Mouse (Mus musculus): ENCODE data around the gene Zfp804b. TPM values are rescaled to one million over a fixed set of nuclear protein-coding genes. Genes with fewer than 3 reads are reported as not detected.
A peak's percentile ranks its signal among the peaks of the same experiment; 100 is the strongest.
"Not testable (repeated sequence)": the region's sequence is repeated elsewhere in the genome, so short reads cannot be mapped to it uniquely, and the experiment has no call there.

The Zfp804b gene
- total RNA-seq (2021), result 1 to 10 TPM; 2.2 to 3.0 TPM

DNA sequence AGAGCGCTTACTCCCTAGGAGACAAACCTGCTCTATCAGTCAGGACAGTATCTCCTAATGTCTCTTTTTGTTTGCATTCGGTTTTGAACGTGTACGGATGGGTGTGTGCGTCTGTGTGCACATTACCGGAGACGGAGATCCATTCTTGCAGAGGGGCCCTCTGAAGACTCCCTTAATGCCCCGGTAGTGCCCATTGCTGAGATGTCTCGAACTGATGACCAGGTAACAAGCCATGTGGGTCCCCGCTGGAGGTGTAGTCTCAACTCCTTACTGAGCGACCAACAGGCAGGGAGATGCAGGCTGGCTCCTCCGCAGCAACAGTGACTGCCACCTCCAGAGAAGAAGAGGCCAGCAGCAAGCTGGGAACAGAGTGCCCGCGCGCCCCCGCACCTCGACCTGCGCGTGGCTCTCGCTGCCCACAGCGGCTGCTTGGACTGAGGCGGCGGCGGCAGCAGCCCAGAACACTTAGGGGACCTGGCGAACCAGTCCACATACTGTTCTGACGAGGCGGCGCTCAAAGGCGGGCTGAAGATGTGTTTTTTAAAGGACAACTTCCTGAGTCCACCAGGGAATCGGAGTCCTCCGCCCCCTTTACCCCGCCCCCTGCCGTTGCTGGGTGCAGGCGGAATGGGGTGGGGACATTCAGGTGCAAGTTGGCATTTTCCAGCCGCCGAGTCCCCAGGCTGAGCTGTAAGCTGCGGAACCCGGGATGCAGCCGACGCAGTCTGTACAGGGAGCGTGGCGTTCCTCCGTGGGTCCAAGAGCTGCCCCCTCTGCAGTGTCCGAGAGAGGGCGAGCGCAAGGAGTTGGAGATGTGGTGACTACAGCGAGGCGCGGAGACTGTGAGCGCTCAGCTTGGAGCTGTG lies at the start of gene Zfp804b:
TSS of gene Zfp804b (minus strand) at position 612 of the 866 bp plus-strand sequence.
- peak; percentile 48 to 51 for DNase-seq (ENCODE audit: low spot score in 2 of 2)
- intact Hi-C loops (cut with DNase I), result no loop called here

DNA sequence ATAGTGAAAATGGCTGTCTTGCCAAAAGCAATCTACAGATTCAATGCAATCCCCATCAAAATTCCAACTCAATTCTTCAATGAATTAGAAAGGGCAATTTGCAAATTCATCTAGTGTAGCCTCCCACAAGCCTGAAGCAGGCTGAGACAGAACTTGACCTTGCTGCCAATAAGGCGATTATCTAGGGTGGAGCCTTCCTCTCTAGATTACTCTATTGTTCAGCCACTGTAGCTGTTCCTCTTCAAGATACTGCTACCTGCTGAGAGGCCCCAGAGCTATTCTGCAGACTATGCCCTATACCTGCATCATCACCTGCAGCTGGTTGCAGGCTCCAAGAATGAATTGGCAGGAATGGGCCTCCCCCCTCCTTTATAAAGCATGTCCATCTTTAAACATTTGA lies 20.1 kb upstream of the Zfp804b start:
- intact Hi-C loops (cut with DNase I); DNase-seq (ENCODE audit: low spot score in 2 of 2): not testable (repeated sequence)

GRCm38 (mm10) chr5:7345011-7345389 lies 444 bp upstream of the Zfp804b start:
- no peak for DNase-seq (ENCODE audit: low spot score in 2 of 2)

DNA sequence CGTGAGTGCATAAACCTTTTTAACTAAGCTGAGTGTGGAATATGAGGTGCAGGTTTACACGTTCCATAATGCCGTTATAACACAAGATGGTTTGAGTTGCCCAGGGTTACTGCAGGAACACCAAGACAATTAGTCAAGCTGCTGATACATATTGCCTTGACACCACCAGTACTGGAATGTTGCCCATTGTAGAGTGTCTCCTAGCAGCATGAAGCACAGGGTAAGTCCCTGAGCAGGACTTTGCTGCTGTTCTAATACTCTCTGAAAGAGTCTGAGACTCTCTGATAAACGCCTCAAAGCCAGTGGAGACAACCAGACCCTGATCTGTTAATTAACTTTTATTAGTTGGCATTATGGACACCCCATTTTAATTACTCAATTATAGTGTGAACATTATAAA lies 19.0 kb downstream of the Zfp804b start:
- intact Hi-C loops (cut with DNase I), result no loop called here
- no peak for DNase-seq (ENCODE audit: low spot score in 2 of 2)

More at GRCm38 (mm10) chr5:7345011-7345389, 444 bp upstream of the Zfp804b start:
- intact Hi-C loops (cut with DNase I), result no loop called here

DNA sequence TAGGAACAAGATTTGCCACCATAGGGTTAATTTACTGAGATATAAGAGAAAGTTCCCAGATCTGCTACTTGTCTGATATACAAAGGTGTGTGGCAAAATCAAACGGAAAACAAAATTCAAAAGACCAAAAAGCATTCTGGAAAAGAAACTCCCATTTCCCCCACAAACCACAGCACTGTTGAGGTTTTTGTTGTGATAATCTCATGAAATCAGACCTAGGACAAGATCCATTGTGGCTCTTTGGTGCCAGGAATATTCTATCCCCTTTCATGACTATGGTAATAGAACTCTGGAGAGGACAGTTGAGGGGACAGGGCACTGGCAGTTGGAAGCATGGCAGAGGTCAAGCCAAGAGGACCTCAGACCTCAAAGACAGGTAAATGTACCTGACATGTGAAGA lies 40.7 kb downstream of the Zfp804b start, which contains the start of gene Tex47:
TSS of gene Tex47 (plus strand) at position 301 of the 400 bp plus-strand sequence.
- intact Hi-C loops (cut with DNase I), result no loop called here
- no peak for DNase-seq (ENCODE audit: low spot score in 2 of 2)

DNA sequence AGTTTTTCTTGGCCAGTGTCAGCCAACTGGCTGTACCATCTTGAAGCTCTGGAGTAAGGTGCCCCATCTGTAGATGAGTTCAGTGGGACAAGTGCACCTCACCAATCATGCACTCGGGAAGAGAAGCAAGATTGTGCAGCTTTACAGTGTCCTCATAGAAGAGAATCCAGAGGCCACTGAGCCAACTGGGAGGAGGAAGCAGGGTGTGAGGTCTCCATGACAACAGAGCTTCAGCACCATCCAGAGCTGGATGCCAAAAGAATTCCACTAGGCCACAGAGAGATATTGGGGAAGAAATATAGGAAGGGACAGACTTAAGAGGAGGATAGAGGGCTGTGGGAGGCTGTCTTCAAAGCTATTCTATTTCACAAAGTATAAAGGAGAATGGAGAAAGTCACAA lies 41.6 kb downstream of the Zfp804b start:
- no peak for DNase-seq (ENCODE audit: low spot score in 2 of 2)
- intact Hi-C loops (cut with DNase I), result no loop called here

- intact Hi-C loops (cut with DNase I), result no loop called here
- no peak for DNase-seq (ENCODE audit: low spot score in 2 of 2)
Measured at GRCm38 (mm10) chr5:7284336-7284735, 60.2 kb downstream of the Zfp804b start.

DNA sequence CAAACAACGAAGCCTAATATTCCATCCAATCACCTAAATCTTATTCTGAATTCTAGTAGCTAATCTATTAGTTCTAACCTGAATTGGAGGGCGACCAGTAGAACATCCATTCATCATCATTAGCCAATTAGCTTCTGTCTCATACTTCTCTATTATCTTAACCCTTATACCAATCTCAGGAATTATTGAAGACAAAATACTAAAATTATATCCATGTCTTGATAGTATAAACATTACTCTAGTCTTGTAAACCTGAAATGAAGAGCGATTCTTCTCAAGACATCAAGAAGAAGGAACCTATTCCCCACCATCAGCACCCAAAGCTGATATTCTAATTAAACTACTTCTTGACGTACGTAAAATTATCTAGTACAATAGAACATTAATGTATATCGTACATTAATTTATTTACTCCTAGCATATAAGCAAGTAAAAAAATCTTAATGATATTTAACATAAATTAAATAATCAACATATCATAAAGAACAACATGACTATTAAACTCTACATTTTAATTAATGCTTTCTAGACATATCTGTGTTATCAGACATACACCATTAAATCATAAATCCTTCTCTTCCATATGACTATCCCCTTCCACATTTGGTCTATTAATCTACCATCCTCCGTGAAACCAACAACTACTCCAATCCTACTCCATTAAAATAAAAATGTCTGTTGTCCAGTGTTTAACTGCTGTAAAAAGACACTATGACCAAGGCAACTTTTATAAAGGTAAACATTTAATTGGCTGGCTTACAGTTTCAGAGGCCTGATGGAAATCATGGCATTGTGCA lies 67.7 kb downstream of the Zfp804b start:
- intact Hi-C loops (cut with DNase I), result no loop called here

GRCm38 (mm10) chr5:7177589-7177988 lies 167.0 kb downstream of the Zfp804b start:
- no peak for DNase-seq (ENCODE audit: low spot score in 2 of 2)
- intact Hi-C loops (cut with DNase I), result no loop called here

More for the DNA sequence above, 67.7 kb downstream of the Zfp804b start:
- DNase-seq (ENCODE audit: low spot score in 2 of 2), result no peak

DNA sequence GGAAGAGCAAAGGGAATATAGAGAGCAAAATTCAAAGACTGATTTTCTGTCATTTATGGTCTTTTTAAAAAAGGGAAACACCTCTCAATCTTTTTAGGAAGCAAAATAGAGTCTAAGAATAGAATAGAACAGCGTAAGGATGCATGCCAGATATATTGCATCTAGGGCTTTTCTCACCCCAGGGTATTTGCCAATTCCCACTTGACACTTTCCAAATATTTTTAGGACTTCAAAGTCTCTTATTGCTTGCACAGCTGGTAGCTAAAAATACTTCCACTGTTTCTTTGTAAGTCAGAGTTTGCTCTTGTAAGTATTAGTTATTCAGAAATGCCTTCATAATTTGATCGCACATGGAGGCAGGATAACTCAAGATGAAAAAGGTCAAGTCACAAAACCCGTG lies 204.9 kb downstream of the Zfp804b start:
- DNase-seq (ENCODE audit: low spot score in 2 of 2), result no peak
- intact Hi-C loops (cut with DNase I), result no loop called here

DNA sequence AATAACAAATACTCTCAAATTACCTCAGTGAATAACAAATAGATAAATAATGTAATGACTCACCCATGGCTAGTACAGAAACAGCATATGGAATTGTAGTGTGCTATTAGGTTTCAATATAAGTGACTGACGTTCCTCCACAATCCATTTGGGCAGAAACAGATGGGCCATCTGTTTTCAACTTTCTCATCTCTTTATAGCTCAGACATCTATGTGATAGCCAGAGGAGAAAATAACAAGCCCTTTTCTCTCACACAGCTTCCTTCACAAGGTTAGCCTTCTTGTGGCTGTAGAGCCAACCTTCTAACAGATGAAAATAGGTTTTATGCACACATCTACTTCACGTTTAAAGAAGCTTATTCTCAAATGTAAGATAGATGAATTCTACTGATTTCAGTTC lies 242.2 kb downstream of the Zfp804b start:
- intact Hi-C loops (cut with DNase I), result no loop called here
- DNase-seq (ENCODE audit: low spot score in 2 of 2), result no peak

- intact Hi-C loops (cut with DNase I), result no loop called here
- no peak for DNase-seq (ENCODE audit: low spot score in 2 of 2)
Measured at GRCm38 (mm10) chr5:7073936-7074631, 270.5 kb downstream of the Zfp804b start.

DNA sequence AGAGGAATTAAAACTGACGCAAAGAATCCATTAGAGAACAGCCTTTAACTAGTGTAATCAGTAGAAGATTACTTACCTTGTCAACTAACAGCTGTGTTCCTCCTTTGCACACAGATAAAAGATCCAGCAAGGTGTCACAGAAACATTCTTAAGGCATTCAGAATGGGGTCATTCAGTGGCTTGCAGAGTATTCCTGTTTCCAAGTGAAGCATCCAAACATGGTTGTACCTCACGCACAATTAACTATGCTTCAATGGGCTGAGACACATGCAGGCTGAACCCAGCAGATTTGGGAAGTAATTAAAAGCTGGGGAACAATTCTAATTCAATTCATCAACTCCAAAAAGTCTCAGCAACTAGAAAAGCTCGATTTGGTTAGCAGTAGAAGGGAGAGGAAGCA lies 337.1 kb downstream of the Zfp804b start:
- no peak for DNase-seq (ENCODE audit: low spot score in 2 of 2)
- intact Hi-C loops (cut with DNase I), result no loop called here

DNA sequence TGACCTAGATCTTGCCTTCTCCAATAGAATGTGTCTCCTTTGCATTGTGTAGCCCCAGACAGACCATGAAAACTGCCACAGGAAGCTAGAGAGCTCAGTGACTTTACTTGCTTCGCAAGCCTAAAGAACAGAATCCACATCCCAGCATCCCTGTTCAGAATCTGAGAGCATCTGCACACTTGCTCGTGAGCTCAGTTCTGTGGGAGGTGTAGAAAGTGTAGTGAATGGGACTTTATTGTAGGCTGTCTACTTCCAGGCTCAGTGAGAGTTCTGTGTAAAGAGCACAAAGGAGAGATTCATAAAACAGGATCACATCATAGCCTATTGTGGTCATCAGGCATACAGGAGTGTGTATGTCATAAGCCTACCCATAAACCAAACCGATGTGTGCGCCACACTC lies 360.6 kb downstream of the Zfp804b start:
- intact Hi-C loops (cut with DNase I), result no loop called here
- peak in 1 of 2 experiments; percentile 5 for DNase-seq (ENCODE audit: low spot score in 2 of 2)

DNA sequence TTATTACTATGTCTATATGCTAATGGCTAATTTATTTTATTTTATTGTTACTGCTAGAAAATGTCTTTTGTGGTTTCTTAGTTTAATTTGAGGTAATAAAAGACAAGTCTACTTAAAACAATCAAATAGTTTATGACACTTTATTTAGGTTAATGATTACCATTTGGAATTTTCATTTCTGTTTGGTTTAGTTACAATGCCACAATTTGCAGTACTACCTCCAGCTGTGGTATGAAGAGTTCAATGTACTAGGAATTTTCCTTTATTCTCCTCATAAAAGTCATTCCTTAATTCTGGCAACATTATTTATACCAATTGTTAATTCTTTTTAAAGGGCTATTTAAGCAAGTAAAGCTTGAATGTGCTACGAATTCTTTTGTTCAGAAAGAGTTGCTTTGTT lies 409.7 kb downstream of the Zfp804b start:
- DNase-seq (ENCODE audit: low spot score in 2 of 2), result no peak
- intact Hi-C loops (cut with DNase I), result no loop called here

DNA sequence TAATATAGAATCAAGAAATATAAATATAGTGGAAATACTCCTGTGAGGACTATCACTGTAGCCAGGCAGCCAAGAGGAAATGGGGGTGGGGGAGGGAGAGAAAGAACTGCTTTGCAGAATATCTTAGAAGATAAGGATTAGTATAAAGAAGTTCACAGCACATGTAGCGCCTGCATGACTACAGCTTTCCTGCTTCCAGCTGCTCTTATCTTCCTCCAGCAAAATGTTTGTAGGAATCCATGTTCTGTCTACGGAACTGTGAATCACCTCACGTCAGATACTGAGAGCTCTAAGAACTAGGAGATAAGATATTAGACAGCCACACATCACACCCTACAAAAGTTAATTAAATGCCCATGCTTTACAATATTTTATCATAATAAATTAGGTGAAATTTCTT lies 433.3 kb downstream of the Zfp804b start:
- DNase-seq (ENCODE audit: low spot score in 2 of 2), result no peak
- intact Hi-C loops (cut with DNase I), result no loop called here

- intact Hi-C loops (cut with DNase I), result no loop called here
- no peak for DNase-seq (ENCODE audit: low spot score in 2 of 2)
Measured at GRCm38 (mm10) chr5:6881396-6881795, 463.2 kb downstream of the Zfp804b start.

DNA sequence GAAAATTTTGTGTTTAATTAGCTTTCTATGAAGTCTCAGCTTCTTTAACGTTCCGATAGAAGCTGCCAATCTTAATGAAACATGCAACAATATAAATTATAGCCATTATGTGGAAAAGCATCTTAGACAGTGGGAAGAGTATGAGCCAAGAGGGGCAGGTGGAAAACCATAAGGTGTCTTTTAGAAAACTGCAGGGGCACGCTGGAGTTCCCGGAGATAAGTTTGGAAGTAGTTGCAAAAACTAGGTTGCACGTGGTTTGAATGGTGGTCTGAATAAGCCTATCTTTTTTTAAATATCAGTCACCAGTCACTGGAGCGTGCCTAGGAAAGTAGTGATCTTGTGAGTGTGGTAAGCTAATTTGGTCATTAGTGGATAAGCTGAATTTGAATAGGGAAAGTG lies 473.0 kb downstream of the Zfp804b start:
- intact Hi-C loops (cut with DNase I), result no loop called here
- DNase-seq (ENCODE audit: low spot score in 2 of 2), result no peak

- DNase-seq (ENCODE audit: low spot score in 2 of 2), result no peak
- intact Hi-C loops (cut with DNase I), result no loop called here
Measured at GRCm38 (mm10) chr5:6870970-6871369, 473.6 kb downstream of the Zfp804b start.

- DNase-seq (ENCODE audit: low spot score in 2 of 2), result no peak
Measured at GRCm38 (mm10) chr5:6795396-6795795, 549.2 kb downstream of the Zfp804b start.

More at GRCm38 (mm10) chr5:6795396-6795795, 549.2 kb downstream of the Zfp804b start:
- intact Hi-C loops (cut with DNase I), result no loop called here

All from left cerebral cortex, postnatal 36 days (tissue).